ENCODE assay signal across 24 mouse cellular contexts in the genomic region with DNA sequence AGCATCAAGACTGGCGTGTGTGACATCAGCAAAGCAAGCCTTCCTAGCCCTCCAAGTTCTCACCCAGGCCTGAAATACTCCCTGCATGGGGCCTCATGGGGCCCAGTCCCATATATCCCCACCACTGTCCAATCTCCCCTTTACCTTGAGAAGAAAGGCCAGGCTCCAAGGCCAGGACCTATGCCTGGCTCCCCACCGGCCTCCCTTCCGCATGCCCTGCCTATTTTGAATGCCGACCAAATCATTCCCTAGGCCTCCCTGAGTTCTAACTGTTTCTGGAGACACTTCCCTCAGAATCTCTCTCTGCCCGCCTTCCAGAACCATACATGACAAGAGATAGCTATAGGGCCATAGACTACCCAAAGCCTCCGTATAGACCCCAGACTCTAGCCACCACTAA. TPM values are rescaled to one million over a fixed set of nuclear protein-coding genes. Genes with fewer than 3 reads are reported as not detected.
"Had no signal": no experiment of that assay in that cellular context is flagged by ENCODE, and none has a peak within 500 bp of the region (broad histone marks: within the 10 kb centered on the region; RNA-seq: fewer than 3 reads in every experiment).

No protein-coding gene starts in this region.

- H3K9ac ChIP-seq: kidney, embryonic 15.5 days; limb, embryonic 13.5 days; liver, embryonic 12.5 days; liver, embryonic 15.5 days; lung, embryonic 15.5 days; midbrain, embryonic 13.5 days; neural tube, embryonic 13.5 days had no signal

- H3K9me3 ChIP-seq: kidney, embryonic 15.5 days; limb, embryonic 13.5 days; liver, embryonic 12.5 days; liver, embryonic 15.5 days; lung, embryonic 15.5 days; megakaryocyte, embryonic 14.5 days; midbrain, embryonic 10.5 days; midbrain, embryonic 13.5 days; neural tube, embryonic 13.5 days had no signal

- H3K27ac ChIP-seq: kidney, embryonic 15.5 days; limb, embryonic 13.5 days; liver, embryonic 12.5 days; liver, embryonic 15.5 days; lung, embryonic 15.5 days; midbrain, embryonic 13.5 days; neural tube, embryonic 13.5 days; stomach, postnatal 0 days had no signal

- DNase-seq: kidney, adult 8-10 months; kidney, postnatal 10 days; kidney, postnatal 4 days; left cerebral cortex, postnatal 4 days; liver; lung, adult 18-20 months; lung, postnatal 10 days; lung, postnatal 36 days; thymus, adult 2 months; thymus, postnatal 25 days had no signal

- H3K4me3 ChIP-seq: kidney, embryonic 15.5 days; limb, embryonic 13.5 days; liver, embryonic 12.5 days; liver, embryonic 15.5 days; lung, embryonic 15.5 days; megakaryocyte, embryonic 14.5 days; midbrain, embryonic 10.5 days; midbrain, embryonic 13.5 days; myocyte; neural tube, embryonic 13.5 days had no signal

- H3K4me2 ChIP-seq: liver, embryonic 12.5 days; liver, embryonic 15.5 days; lung, embryonic 15.5 days; midbrain, embryonic 13.5 days; neural tube, embryonic 13.5 days had no signal

- H3K27me3 ChIP-seq: limb, embryonic 13.5 days; liver, embryonic 12.5 days; liver, embryonic 15.5 days; lung, embryonic 15.5 days; midbrain, embryonic 13.5 days; neural tube, embryonic 13.5 days had no signal

- H3K4me1 ChIP-seq: liver, embryonic 12.5 days; liver, embryonic 15.5 days; lung, embryonic 15.5 days; megakaryocyte, embryonic 14.5 days had no signal

- H3K36me3 ChIP-seq: kidney, embryonic 15.5 days; limb, embryonic 13.5 days; liver, embryonic 12.5 days; liver, embryonic 15.5 days; lung, embryonic 15.5 days; midbrain, embryonic 13.5 days; neural tube, embryonic 13.5 days had no signal

- ATAC-seq: liver, embryonic 12.5 days; midbrain, embryonic 13.5 days; midbrain, embryonic 16.5 days had no signal

RNA-seq across cellular contexts. Expression of a gene that starts 49.1 kb away (rescaled TPM):
- total RNA-seq: monocyte, adult 5-6 weeks; neutrophil, adult 5-6 weeks had no signal
